Mouse (Mus musculus): ENCODE data around the gene Ankrd36. TPM values are rescaled to one million over a fixed set of nuclear protein-coding genes. Genes with fewer than 3 reads are reported as not detected.
A peak's percentile ranks its signal among the peaks of the same experiment; 100 is the strongest.

Ankrd36 gene
- polyA plus RNA-seq, 1 experiment from 2014 or later: not detected

- no peak overlapping the region for H3K4me2 ChIP-seq
- no peak overlapping the region for H3K4me3 ChIP-seq
- H3K27me3 ChIP-seq: no peaks in the 10 kb centered on the region
- ATAC-seq (ENCODE audit: insufficient number of reproducible peaks, low FRiP score, low TSS enrichment, low read depth): no peak
- no peak overlapping the region for H3K9ac ChIP-seq
- no peak overlapping the region for H3K27ac ChIP-seq
- no peaks in the 10 kb centered on the region for H3K9me3 ChIP-seq
- WGBS: 91% methylated on average over 1 of the region's 1 CpGs
- H3K36me3 ChIP-seq: peaks cover 18% of the 10 kb centered on the region
- H3K4me1 ChIP-seq: peaks cover 13% of the 10 kb centered on the region
Measured at GRCm38 (mm10) chr11:5701821-5702220, 132.3 kb downstream of the Ankrd36 start.

GRCm38 (mm10) chr11:5702271-5702956 lies 132.9 kb downstream of the Ankrd36 start:
- H3K4me2 ChIP-seq: no peak overlapping the region
- no peak for ATAC-seq (ENCODE audit: insufficient number of reproducible peaks, low FRiP score, low TSS enrichment, low read depth)

GRCm38 (mm10) chr11:5702957-5703332 lies 133.5 kb downstream of the Ankrd36 start:
- no peak overlapping the region for H3K9ac ChIP-seq
- no peak for ATAC-seq (ENCODE audit: insufficient number of reproducible peaks, low FRiP score, low TSS enrichment, low read depth)
- peaks cover 13% of the 10 kb centered on the region for H3K4me1 ChIP-seq
- H3K9me3 ChIP-seq: no peaks in the 10 kb centered on the region
- H3K27ac ChIP-seq: no peak overlapping the region
- H3K36me3 ChIP-seq: peaks cover 18% of the 10 kb centered on the region
- H3K27me3 ChIP-seq: no peaks in the 10 kb centered on the region
- WGBS: 93% methylated on average over 6 of the region's 6 CpGs
- no peak overlapping the region for H3K4me3 ChIP-seq
- no peak overlapping the region for H3K4me2 ChIP-seq

More at GRCm38 (mm10) chr11:5702271-5702956, 132.9 kb downstream of the Ankrd36 start:
- H3K36me3 ChIP-seq: peaks cover 18% of the 10 kb centered on the region
- H3K4me1 ChIP-seq: peaks cover 13% of the 10 kb centered on the region
- H3K27ac ChIP-seq: no peak overlapping the region
- H3K9ac ChIP-seq: no peak overlapping the region
- no peak overlapping the region for H3K4me3 ChIP-seq
- no peaks in the 10 kb centered on the region for H3K27me3 ChIP-seq
- no peaks in the 10 kb centered on the region for H3K9me3 ChIP-seq
- 84% methylated on average over 5 of the region's 5 CpGs for WGBS

GRCm38 (mm10) chr11:5703341-5703740 lies 133.9 kb downstream of the Ankrd36 start:
- no peak for ATAC-seq (ENCODE audit: insufficient number of reproducible peaks, low FRiP score, low TSS enrichment, low read depth)
- no peak overlapping the region for H3K27ac ChIP-seq
- H3K9ac ChIP-seq: no peak overlapping the region
- no peaks in the 10 kb centered on the region for H3K9me3 ChIP-seq
- H3K4me1 ChIP-seq: peaks cover 13% of the 10 kb centered on the region
- no peaks in the 10 kb centered on the region for H3K27me3 ChIP-seq
- no peak overlapping the region for H3K4me3 ChIP-seq
- WGBS: 82% methylated on average over 1 of the region's 1 CpGs
- no peak overlapping the region for H3K4me2 ChIP-seq
- H3K36me3 ChIP-seq: peaks cover 18% of the 10 kb centered on the region

- peak overlapping the region; percentile 81; the same call in 1 of the 2 replicates for H3K4me2 ChIP-seq
- H3K9ac ChIP-seq: no peak overlapping the region
- no peaks in the 10 kb centered on the region for H3K27me3 ChIP-seq
- peak overlapping the region; percentile 93 for H3K4me3 ChIP-seq
- H3K9me3 ChIP-seq: no peaks in the 10 kb centered on the region
- peaks cover 13% of the 10 kb centered on the region for H3K4me1 ChIP-seq
- H3K36me3 ChIP-seq: peaks cover 18% of the 10 kb centered on the region
- 85% methylated on average over 9 of the region's 9 CpGs for WGBS
- no peak for ATAC-seq (ENCODE audit: insufficient number of reproducible peaks, low FRiP score, low TSS enrichment, low read depth)
- H3K27ac ChIP-seq: no peak overlapping the region
Measured at GRCm38 (mm10) chr11:5705972-5706371, 136.5 kb downstream of the Ankrd36 start.

GRCm38 (mm10) chr11:5706874-5707529 lies 137.5 kb downstream of the Ankrd36 start:
- no peaks in the 10 kb centered on the region for H3K9me3 ChIP-seq
- H3K4me3 ChIP-seq: peak overlapping the region; percentile 93
- H3K27ac ChIP-seq: peak overlapping the region; percentile 82
- peak; percentile 66 for ATAC-seq (ENCODE audit: insufficient number of reproducible peaks, low FRiP score, low TSS enrichment, low read depth)
- H3K9ac ChIP-seq: peak overlapping the region; percentile 95
- peaks cover 23% of the 10 kb centered on the region for H3K36me3 ChIP-seq
- H3K27me3 ChIP-seq: no peaks in the 10 kb centered on the region
- WGBS: 1% methylated on average over 43 of the region's 43 CpGs
- H3K4me1 ChIP-seq: peaks cover 13% of the 10 kb centered on the region
- peak overlapping the region; percentile 81 for H3K4me2 ChIP-seq

- no peaks in the 10 kb centered on the region for H3K27me3 ChIP-seq
- H3K4me3 ChIP-seq: peak overlapping the region; percentile 93
- H3K36me3 ChIP-seq: peaks cover 28% of the 10 kb centered on the region
- H3K9me3 ChIP-seq: no peaks in the 10 kb centered on the region
- peak overlapping the region; percentile 95 for H3K9ac ChIP-seq
- peak overlapping the region; percentile 82 for H3K27ac ChIP-seq
- WGBS: 17% methylated on average over 48 of the region's 50 CpGs
- peak overlapping the region; percentile 81 for H3K4me2 ChIP-seq
- peaks cover 15% of the 10 kb centered on the region for H3K4me1 ChIP-seq
- peak; percentile 87 for ATAC-seq (ENCODE audit: insufficient number of reproducible peaks, low FRiP score, low TSS enrichment, low read depth)
Measured at GRCm38 (mm10) chr11:5707530-5708353, 138.3 kb downstream of the Ankrd36 start.

- H3K36me3 ChIP-seq: peaks cover 65% of the 10 kb centered on the region
- WGBS: 90% methylated on average over 9 of the region's 9 CpGs
Measured at GRCm38 (mm10) chr11:5715179-5715578, 145.7 kb downstream of the Ankrd36 start.

GRCm38 (mm10) chr11:5715630-5716105 lies 146.2 kb downstream of the Ankrd36 start, which contains the start of gene Mrps24:
Gene Mrps24, minus strand, starts transcription at chr11:5715680.
- H3K27me3 ChIP-seq: no peaks in the 10 kb centered on the region
- no peak within 1 kb of the TSS for H3K4me2 ChIP-seq
- H3K27ac ChIP-seq: no peak within 1 kb of the TSS
- 84% methylated on average over 14 of the region's 14 CpGs for WGBS
- peaks cover 65% of the 10 kb centered on the region for H3K36me3 ChIP-seq
- peaks cover 2% of the 10 kb centered on the region; the same call in 1 of the 2 replicates for H3K4me1 ChIP-seq
- ATAC-seq (ENCODE audit: insufficient number of reproducible peaks, low FRiP score, low TSS enrichment, low read depth): no peak
- H3K9ac ChIP-seq: no peak within 1 kb of the TSS
- no peaks in the 10 kb centered on the region for H3K9me3 ChIP-seq
- no peak within 1 kb of the TSS for H3K4me3 ChIP-seq

More at GRCm38 (mm10) chr11:5715179-5715578, 145.7 kb downstream of the Ankrd36 start:
- no peaks in the 10 kb centered on the region for H3K27me3 ChIP-seq
- H3K4me3 ChIP-seq: no peak overlapping the region
- H3K4me1 ChIP-seq: peaks cover 2% of the 10 kb centered on the region; the same call in 1 of the 2 replicates
- no peak for ATAC-seq (ENCODE audit: insufficient number of reproducible peaks, low FRiP score, low TSS enrichment, low read depth)
- no peaks in the 10 kb centered on the region for H3K9me3 ChIP-seq
- H3K27ac ChIP-seq: no peak overlapping the region
- no peak overlapping the region for H3K9ac ChIP-seq
- H3K4me2 ChIP-seq: no peak overlapping the region

GRCm38 (mm10) chr11:5716246-5716645 lies 146.8 kb downstream of the Ankrd36 start:
- Histone ChIP-seq H3K4me1 (peaks cover 2% of the 10 kb centered on the region; the same call in 1 of the 2 replicates), H3K27ac (no peak overlapping the region), H3K27me3 (no peaks in the 10 kb centered on the region), H3K9ac (no peak overlapping the region), H3K4me2 (no peak overlapping the region), H3K9me3 (no peaks in the 10 kb centered on the region), H3K36me3 (peaks cover 65% of the 10 kb centered on the region), H3K4me3 (no peak overlapping the region)
- no peak for ATAC-seq (ENCODE audit: insufficient number of reproducible peaks, low FRiP score, low TSS enrichment, low read depth)
- 84% methylated on average over 11 of the region's 11 CpGs for WGBS

- Histone ChIP-seq H3K9me3 (no peaks in the 10 kb centered on the region), H3K4me2 (no peak overlapping the region), H3K36me3 (peaks cover 66% of the 10 kb centered on the region), H3K27ac (no peak overlapping the region), H3K4me3 (no peak overlapping the region), H3K9ac (no peak overlapping the region), H3K4me1 (peaks cover 2% of the 10 kb centered on the region; the same call in 1 of the 2 replicates), H3K27me3 (no peaks in the 10 kb centered on the region)
- no peak for ATAC-seq (ENCODE audit: insufficient number of reproducible peaks, low FRiP score, low TSS enrichment, low read depth)
- 93% methylated on average over 34 of the region's 34 CpGs for WGBS
Measured at GRCm38 (mm10) chr11:5716938-5717705, 147.6 kb downstream of the Ankrd36 start.

Measured in limb, embryonic 15.5 days (tissue).